Mouse (Mus musculus) left cerebral cortex, adult 9 months (tissue): ENCODE data around the gene Ppp1r7.
"Not testable (repeated sequence)": the region's sequence is repeated elsewhere in the genome, so short reads cannot be mapped to it uniquely, and the experiment has no call there.

Source experiments
- DNase-seq, 2 experiments: peaks; one replicate each; pipeline ENCODE4 v3.0.0; 2022; ENCODE audit warnings: low spot score in 2 of 2

Ppp1r7 gene

DNA sequence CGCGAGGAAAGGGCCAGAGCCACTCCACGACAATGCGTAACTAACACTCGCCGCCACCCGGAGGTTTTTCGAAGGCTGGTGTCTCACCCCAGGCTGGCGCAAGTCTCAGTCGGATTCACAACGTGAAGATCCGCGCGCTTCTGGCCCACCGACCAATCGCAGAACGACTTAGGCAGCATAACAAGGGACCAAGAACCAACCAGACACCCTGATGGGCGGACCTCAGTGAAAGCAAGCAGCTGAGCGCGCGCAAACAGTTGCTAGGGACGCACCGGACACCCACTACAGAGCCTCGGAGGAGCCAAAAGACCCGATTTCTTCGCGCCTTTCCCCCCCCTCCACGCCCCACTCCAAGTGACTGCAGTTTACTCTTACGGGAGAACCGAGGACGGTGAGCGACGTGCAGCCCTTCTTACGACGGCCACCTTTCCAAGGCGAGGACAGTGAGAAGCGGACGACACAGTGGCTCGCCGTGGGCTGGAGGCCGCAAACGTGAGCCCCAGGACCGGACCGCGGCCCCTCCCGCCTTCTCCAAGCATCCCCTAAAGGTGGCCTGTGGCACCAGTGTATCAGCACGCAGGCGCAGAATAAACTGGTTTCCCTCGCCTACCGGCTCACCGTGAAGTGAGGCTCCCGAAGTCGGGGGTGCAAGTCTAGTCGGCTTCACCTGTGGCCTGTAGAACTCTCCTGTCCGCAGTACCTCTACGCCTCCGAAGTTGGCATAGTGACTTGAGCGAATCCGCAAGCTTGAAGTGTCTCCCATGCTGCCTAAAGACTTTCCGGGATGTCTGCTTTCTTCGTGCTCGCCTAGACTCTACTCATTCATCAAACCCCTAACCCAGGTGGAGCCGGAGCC lies at the start of gene Ppp1r7, which contains the start of gene Pask:
TSS of gene Ppp1r7 (plus strand) at position 207 of the 856 bp plus-strand sequence.
TSS of gene Pask (minus strand) at position 835 of the 856 bp plus-strand sequence.
- peak; percentile 87 to 96 for DNase-seq

DNA sequence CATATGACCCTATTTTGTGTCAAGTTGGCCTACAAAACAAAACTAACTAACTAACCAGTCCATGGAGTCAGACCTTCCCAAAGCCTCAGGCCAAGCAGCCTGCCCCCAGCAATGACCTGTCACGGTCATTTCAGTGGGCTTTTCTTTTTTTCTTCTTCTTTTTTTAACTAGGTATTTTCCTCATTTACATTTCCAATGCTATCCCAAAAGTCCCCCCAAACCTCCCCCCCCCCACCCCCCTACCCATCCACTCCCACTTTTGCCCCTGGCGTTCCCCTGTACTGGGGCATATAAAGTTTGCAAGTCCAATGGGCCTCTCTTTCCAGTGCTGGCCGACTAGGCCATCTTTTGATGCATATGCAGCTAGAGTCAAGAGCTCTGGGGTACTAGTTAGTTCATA lies 48.2 kb upstream of the Ppp1r7 start:
- not testable (repeated sequence) for DNase-seq

DNA sequence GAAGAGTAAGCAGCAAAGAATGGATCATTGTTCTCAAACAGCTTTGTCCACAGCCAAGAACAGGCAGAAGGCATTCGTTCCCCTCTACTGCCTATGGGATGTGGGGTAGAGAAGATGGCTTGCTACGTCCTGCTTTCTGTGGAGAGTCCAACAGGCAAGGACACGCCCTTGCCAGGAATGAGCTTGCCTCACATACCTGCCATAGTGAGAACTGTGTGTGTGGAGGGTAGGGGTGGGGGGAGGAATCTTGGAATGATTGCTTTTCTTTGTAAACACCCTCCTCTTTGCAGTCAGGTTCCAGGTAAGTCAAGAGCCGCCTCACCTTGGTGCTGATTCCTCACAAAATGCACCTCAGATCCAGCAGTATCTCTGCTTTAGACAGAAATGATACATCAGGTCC lies 42.9 kb upstream of the Ppp1r7 start:
- no peak for DNase-seq

DNA sequence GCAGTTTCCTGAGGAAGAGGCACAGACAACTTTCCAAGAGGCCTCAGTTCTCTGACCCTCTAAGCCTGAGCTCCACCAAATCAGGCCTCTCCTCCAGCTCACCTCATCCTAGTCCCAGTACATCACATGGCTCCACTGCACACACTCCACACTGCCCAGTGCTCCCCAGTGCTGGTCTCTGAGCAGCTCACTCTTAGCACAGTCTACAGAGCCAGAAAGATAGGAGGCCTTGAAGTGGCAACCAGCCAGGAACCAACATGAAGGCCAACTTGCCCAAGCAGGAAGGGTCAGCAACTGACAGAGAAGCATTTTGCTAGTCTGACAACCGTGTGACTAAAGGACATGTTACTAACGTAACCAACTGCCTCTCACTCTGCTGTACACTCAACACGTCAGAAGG lies 42.1 kb upstream of the Ppp1r7 start:
- DNase-seq, result no peak

DNA sequence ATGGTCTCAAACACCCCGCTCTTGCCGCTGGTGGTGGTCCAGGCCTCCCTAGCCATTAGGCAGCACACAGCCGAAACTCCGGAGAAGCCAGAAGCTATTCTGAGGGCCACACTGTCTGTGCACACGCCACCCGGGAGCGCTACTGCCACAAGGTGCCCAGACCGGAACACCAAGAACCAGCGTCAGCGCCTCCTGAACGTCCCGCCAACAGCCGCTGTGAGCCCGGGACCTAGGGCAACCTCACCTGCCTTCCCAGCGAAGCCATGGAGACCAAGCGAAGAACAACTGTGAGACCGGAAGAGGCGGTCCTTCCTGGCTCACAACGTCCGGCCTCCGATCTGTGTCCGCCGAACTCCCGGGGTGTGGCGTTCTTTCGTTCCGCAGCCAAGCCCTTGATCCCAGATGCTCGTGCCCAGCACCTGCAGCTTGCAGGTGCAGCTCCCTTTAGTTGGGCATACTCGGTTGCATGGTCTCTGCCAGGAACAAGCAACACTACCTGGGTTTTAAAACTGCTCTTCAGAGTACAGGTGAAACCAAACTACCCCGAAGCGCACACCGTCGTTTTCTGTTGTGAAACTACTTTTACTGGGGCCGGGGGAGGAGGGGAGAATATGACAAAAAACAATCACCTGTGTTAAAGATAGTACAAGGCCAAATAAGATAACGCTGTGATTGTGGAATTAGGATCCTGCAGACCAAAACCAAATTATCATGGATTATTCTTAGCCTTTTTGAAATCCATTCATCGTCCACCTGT lies 36.9 kb upstream of the Ppp1r7 start, which contains the start of gene Mterf4:
TSS of gene Mterf4 (minus strand) at position 335 of the 757 bp plus-strand sequence.
- DNase-seq, result peak; percentile 18 to 77

DNA sequence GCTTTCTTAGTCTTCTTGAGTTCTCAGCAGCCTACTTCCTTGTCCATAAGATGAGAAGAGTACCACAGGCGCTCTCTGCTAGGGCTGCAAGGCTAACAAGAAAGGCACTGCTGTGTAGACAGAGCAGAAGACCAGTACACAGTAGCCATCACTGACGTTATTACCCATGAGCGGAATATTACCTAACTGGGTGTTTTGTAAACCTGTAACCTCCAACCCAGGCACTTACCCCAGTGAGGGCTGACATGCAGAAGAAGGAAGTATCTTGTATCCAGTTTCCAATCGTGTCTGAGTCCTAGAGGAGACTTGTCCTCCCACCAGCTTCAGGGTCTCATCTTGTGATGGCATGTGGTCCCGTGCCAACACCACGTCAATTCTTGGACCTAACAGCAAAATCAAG lies 18.7 kb upstream of the Ppp1r7 start:
- no peak for DNase-seq

DNA sequence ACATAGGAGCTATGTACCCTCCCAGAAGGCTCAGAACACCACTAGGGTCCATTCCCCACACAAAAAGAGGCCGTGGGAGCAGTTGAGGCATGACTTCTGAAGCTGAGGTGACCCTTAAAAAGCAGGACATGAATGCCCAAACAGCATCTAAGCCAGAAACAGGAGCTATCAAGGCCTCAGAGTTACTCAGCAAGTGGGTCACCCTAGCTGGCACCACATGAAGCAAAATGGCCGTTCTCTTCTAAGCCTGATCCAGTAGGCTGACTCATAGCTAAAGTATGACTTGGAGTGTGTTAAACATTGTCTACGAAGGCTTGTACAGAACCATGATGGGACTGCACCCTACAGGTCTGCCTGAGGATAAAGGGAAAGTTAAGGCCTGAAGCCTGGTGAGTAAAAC lies 16.2 kb upstream of the Ppp1r7 start:
- DNase-seq, result no peak

DNA sequence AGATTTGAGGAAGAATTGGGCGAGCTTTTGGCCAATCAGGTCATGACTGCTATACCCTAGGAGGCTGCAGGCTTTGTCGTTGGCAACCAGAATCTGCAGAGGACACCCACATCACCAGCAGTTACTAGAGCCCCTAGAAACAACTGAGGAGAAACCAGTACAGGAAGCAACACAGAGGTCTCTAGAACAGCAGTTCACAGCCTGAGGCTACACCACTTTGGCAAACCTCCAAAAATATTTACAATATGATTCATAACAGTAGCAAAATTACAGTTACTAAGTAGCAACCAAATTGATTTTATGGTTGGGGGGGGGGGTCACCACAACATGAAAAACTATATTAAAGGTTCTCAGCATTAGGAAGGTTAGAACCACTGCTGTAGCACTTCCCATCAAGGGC lies 8.0 kb upstream of the Ppp1r7 start:
- no peak for DNase-seq

DNA sequence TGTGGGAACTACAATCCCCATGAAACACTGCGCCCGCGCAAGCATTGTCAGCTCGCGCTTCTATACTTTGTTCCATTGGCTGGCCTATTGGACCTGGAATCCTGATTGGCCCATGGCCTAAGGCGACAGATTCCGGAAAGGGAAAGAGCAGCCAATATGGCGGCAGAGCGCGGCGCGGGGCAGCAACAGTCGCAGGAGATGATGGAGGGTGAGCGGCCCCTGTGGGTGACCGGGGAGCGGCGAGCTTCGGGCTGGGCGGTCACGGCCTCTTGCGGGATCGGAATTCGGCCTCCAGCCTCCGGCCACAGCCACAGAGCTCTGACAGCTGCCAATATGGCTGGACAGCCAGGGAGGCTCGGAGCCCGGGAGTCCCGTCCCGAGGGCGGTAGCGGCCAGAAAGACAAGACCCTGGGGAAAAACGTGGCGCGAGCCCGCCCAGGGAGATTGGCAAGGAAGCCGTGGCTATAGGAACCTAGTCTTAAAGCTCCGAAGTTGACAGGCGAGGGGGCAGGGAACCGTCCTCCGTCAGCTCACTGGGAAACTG lies 922 bp downstream of the Ppp1r7 start:
- peak; percentile 91 to 96 for DNase-seq

DNA sequence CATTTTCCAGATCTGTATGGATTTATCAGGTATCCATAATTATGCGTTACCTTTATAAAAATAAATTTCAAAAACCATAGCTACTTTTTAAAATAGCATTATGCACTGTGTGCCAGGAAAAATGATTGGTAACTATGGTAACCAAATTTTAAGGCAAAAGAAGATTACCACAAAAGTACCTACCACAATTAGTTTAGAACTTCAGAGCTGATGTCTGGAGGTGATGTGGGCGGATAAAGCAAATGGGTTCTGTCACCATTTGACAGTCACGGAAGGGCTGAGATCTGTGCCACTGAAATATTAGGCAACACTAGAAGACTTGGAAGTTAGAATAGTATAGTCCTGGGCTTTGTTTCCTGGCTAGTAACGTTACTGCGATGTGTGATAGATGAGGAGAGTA lies 4.5 kb downstream of the Ppp1r7 start:
- peak; percentile 34 to 35 for DNase-seq

DNA sequence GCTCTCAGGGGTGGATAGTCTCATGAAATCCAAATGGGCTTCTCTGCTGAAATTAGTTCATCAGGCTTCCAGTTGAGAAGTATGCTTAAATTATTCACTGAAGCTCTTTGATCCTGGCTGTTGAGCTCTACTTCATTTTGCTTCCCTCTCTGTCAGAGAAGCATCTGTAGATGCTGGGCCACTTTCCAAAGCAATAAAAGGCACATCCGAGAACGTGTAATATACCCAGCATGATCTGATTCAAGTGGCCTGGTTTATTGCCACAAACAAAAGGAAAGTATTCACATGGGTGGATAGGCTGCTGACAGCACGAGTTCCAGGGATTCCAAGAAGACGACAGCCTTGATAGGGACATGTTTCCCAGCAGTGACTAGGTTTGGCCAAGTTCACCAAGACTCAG lies 7.0 kb downstream of the Ppp1r7 start:
- DNase-seq, result no peak

DNA sequence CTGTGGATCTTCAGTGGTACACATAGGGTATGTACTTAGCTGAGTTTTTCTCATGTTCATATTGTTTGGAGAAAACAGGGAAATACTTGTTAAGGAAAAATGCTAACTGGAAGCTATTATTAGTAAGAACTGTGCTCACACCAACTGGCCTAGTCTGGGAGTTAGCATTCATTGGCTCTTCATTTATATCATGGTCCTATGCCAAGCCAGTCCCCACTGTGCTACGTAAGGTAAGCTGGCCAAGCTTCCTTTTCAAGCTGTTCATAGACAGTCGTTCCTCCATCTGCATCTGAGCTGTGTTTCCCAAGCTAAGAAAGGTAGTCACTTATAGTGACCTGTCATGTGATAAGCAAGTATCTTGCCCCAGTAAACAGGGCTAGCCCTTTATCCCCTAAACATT lies 10.1 kb downstream of the Ppp1r7 start:
- DNase-seq, result peak in 1 of 2 experiments; percentile 55

DNA sequence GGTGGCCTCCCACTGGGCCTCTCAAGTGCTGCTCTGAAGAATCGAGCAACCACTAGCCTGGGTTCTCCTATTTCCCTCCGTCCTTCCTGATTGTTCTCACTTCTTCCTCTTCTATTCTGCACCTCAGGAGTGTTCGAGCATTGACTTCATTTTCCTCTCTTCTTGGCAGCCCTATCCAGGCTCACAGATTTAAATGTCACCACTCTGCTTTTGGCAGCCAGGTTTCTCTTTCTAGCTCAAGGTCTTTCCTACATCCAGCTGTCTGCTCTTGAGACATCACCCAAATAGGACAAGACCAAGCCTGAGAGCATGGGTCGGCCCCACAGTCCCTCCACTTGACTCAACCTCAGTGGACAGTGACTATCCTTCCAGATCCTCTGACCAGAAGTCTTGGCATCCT lies 20.0 kb downstream of the Ppp1r7 start:
- no peak for DNase-seq

DNA sequence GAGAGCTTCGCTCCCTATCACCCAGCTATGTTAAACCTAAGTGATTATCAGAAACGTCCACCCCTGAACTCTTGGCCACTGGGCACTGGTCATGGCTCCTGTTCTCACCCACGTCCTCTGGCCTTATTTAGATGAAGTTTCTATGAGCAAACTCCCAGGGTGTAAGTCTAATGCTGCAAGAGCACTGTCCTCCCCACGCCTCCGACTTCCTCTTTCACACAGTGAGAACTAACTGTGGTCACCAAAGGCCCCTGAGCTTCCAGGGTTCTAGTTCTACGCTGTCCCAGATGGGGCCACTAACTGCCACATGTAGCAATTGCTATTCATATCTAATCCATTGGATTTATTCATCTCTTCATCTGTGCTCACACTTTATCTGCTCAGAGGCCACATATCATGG lies 23.0 kb downstream of the Ppp1r7 start:
- no peak for DNase-seq

DNA sequence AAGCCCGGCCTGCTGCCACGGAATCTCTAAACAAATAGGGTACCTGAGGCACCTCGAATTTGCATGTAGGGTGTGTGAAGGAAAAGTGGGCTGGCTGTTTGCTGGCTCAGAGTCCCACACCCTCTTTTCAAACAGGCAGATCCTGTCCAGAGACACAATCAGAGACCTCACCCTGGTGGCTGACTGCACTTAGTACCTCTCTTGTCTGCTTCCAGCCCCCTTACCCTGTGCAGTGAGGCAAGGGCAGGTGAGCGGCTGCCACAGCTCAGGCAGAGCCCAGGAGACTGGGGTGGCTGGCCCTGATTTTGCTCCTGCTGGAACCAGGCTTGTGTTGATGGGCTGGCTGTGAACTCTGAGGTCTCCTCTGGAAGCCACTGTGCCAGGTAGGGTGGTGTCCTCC lies 31.0 kb downstream of the Ppp1r7 start, which contains the start of gene Ano7:
TSS of gene Ano7 (plus strand) at position 266 of the 400 bp plus-strand sequence.
- no peak for DNase-seq

DNA sequence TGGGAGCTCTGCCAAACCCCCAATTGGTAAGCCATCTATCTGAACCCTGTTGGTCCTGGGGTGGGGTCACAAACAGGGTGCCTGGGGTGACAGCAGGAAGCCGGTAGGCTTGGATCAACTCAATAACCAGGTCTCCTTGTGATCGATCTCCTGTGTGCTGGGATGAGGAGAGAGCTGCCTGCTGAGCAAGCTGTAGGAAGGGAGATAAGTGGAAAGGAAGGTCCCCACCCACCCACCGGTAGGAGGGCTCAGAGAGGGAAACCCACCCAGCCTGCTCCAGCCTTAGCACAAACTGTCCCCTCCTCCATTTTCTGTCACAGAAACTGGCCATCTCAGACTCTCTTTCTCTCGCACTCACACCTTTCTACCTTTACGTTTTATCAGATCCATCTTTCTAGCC lies 34.7 kb downstream of the Ppp1r7 start:
- no peak for DNase-seq

DNA sequence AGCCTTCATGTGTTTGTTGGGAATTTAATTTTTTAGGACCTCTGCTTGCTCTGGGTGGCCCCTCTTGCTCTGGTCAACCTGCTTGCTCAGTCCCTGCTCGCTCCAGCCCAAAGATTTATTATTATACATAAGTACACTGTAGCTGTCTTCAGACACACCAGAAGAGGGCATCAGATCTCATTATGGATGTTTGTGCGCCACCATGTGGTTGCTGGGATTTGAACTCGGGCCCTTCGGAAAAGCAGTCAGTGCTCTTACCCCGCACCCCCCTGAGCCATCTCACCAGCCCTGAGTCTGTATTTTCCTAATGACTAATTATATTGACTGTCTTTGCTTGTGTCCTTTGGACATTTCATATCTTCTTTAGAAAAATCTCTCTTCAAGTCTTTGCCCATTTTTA lies 36.5 kb downstream of the Ppp1r7 start:
- DNase-seq, result no peak

DNA sequence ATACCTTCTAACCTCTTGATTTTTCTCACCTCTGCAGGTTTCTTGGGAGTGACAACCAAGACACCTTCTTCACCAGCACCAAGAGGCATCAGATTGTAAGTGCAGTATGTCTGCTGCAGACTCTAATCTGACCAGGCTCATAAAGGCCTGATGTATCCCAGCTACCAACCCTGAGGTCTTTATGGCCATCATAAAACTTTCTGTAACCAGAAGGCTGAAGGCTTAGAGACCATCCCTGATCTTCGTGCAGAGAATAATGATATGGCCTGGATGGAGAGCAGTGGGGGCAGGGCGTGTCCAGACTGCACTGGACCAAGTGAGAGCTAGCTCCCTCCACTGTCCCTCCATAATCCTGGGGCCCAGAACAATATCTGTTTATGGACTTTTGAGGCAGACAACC lies 44.5 kb downstream of the Ppp1r7 start:
- no peak for DNase-seq

DNA sequence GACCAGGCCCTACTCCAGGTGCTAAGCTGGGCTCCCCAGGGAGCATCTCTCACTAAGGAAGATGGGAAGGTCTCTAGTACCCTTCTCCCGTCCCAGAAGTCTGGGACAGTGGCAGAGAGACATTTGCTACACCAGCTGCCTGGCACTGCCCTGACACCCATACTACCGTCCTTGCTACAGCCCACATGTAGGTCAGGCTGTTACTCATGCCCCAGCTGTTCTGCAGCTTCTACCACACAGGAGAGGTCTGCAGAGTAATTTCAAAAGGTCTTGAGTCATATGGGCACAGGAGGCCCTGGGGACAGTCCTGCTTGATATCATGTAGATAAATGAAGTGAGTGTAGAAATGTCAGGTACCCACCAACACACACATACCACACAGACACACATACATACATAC lies 46.3 kb downstream of the Ppp1r7 start:
- DNase-seq, result no peak

DNA sequence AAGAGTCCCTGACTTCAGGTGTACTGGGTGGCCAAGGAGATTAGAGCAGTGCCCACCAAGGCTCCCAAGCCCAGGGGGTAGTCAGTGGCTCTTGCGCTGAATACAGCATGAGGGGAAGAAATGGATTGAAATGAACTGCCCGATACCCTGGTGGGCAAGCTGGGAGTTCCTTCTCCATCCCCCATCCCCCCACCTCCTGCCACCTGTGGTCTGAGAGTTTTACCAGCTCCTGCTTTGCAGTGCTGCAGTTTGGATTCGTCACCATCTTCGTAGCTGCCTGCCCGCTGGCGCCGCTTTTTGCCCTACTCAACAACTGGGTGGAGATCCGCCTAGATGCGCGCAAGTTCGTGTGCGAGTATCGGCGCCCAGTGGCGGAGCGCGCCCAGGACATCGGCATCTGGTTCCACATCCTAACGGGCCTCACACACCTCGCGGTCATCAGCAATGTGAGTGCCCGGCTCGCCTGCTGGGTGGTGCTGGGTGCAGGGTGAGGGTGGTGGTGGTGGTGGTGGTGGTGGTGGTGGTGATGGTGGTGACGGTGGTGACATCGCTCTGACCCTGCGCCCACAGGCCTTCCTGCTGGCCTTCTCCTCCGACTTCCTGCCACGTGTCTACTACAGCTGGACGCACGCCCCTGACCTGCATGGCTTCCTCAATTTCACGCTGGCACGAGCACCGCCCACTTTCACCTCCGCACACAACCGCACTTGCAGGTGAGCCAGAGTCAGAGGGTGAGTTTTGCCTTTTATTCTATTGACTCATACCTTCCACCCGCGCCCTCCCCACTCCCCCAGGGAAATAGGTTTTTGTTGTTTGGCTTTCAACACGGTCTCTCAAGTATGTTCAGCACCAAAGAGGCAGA lies 58.8 kb downstream of the Ppp1r7 start:
- no peak for DNase-seq

DNA sequence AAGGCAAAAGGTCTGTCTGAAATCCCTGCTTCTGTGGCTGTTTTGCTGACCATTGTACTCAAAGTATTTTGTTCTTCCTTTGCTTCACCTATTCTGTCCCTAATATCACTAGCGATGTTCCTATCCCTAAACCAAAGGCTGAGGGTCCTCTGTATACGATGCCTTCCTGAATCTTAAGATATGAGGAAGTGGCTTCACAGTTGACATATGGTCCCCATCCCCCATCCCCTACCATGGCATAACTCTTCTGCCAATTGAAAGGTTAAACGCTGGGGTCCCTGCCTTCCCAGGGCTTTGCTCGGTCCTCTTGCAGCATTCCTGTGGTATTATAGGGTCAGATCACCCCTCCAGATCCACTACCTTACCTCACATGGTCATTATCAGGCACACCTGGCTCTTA lies 60.7 kb downstream of the Ppp1r7 start:
- no peak for DNase-seq
